ENCODE assay signal across 19 mouse cellular contexts in the genomic region with DNA sequence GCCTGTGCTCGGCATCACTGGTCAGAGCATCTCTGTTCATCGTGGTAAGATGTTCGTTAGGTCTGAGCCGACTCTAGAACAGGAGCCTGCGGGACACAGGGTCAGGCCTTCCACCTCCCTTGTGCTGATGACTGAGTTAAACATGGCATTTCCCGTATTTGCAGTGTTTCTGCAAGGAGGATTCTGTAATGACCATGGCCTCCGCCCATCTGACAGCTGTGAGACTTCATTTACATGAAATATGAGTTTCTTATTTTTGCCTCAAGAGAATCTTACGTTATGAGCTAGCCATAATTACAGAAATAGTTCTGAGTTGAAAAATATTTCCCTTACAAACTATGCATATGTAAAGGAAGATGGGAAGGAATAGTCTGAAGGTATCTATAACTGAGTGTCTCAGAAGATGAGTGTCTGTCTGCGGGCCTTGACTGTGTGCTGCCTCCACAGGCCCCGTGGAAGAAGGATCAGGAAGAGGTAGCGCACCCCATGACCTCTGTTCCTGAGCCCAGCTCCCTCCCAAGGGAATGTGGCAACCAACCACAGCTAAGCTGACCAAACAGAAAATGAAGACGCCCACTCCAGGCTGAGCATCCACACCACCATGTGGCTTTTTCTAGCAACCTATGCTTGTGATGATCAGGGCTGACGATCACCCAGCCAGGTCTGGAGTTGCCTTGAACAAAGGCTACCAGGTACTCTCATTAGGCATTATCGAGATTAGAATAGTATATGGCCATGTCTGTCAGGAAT.
"Had no signal": no experiment of that assay in that cellular context is flagged by ENCODE, and none has a peak within 500 bp of the region (broad histone marks: within the 10 kb centered on the region; RNA-seq: fewer than 3 reads in every experiment).

No protein-coding gene starts in this region.

- DNase-seq: lung, adult 18-20 months; lung, embryonic 14.5 days; lung, postnatal 10 days; lung, postnatal 4 days; midbrain, embryonic 14.5 days; retina, postnatal 1 day; right cerebral cortex, adult 18-20 months; right cerebral cortex, postnatal 25 days; right cerebral cortex, postnatal 4 days; spleen, adult 18-20 months; thymus, adult 18-20 months; thymus, postnatal 14 days; thymus, postnatal 36 days had no signal

- ATAC-seq: midbrain, embryonic 16.5 days had no signal

- H3K4me3 ChIP-seq: midbrain, embryonic 10.5 days; midbrain, embryonic 12.5 days; myocyte; neural tube, embryonic 13.5 days; neural tube, embryonic 15.5 days had no signal

- H3K27me3 ChIP-seq: midbrain, embryonic 12.5 days; neural tube, embryonic 13.5 days; neural tube, embryonic 15.5 days had no signal

- H3K9me3 ChIP-seq: midbrain, embryonic 10.5 days; midbrain, embryonic 12.5 days; neural tube, embryonic 13.5 days; neural tube, embryonic 15.5 days had no signal

- H3K36me3 ChIP-seq: midbrain, embryonic 10.5 days; midbrain, embryonic 12.5 days; neural tube, embryonic 13.5 days; neural tube, embryonic 15.5 days had no signal

- H3K9ac ChIP-seq: lung, embryonic 14.5 days; midbrain, embryonic 12.5 days; neural tube, embryonic 13.5 days; neural tube, embryonic 15.5 days had no signal

- H3K4me2 ChIP-seq: lung, embryonic 14.5 days; midbrain, embryonic 12.5 days; neural tube, embryonic 13.5 days; neural tube, embryonic 15.5 days had no signal

- H3K27ac ChIP-seq: midbrain, embryonic 10.5 days; midbrain, embryonic 12.5 days; neural tube, embryonic 13.5 days; neural tube, embryonic 15.5 days had no signal
